Mouse (Mus musculus) G1E (cell line): ENCODE data around the gene Mrps31.

Experiments used
- CTCF ChIP-seq: IDR thresholded peaks from 2 replicates; pipeline ENCODE4 v1.5.1; 2012; ENCODE audit warnings: low read depth, low read length, inconsistent platforms, mixed read lengths
- GATA1 ChIP-seq: IDR thresholded peaks from 2 replicates; pipeline ENCODE4 v1.6.1; 2012; ENCODE audit warnings: borderline replicate concordance, low read length, inconsistent platforms, mixed read lengths
- POLR2AphosphoS5 ChIP-seq: IDR thresholded peaks from 2 replicates; pipeline ENCODE4 v1.6.1; 2012; ENCODE audit warnings: low read depth, low read length, inconsistent platforms; ENCODE audit not compliant: insufficient replicate concordance
- TAL1 ChIP-seq: conservative IDR thresholded peaks from 2 replicates; pipeline ENCODE4 v1.6.1; 2012; ENCODE audit warnings: low read depth, low read length, inconsistent platforms, mixed read lengths

DNA sequence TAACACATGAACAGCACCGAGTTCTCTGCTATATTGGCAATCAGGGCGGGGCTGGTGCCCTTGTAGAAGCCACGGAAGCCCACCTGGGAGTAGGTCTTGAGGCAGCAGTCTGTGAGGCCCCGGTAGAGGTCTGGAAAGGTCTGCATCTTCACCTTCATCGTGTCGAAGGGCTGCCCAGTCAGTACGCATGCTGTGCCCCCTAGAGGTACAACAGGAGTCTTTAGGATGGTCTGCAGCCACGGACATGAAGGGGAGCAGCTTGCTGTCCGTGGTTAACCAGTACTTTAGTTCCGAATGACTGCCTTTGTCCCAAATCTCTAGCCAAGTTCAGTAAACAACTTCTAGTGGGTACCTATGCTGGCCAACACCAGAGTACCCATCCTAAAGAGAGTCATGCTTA, 21.3 kb upstream of the Mrps31 start:
- TF ChIP-seq CTCF (no peak), GATA1 (no peak), TAL1 (no peak), POLR2AphosphoS5 (no peak)
